ENCODE assay signal across 8 mouse cellular contexts in the genomic region with DNA sequence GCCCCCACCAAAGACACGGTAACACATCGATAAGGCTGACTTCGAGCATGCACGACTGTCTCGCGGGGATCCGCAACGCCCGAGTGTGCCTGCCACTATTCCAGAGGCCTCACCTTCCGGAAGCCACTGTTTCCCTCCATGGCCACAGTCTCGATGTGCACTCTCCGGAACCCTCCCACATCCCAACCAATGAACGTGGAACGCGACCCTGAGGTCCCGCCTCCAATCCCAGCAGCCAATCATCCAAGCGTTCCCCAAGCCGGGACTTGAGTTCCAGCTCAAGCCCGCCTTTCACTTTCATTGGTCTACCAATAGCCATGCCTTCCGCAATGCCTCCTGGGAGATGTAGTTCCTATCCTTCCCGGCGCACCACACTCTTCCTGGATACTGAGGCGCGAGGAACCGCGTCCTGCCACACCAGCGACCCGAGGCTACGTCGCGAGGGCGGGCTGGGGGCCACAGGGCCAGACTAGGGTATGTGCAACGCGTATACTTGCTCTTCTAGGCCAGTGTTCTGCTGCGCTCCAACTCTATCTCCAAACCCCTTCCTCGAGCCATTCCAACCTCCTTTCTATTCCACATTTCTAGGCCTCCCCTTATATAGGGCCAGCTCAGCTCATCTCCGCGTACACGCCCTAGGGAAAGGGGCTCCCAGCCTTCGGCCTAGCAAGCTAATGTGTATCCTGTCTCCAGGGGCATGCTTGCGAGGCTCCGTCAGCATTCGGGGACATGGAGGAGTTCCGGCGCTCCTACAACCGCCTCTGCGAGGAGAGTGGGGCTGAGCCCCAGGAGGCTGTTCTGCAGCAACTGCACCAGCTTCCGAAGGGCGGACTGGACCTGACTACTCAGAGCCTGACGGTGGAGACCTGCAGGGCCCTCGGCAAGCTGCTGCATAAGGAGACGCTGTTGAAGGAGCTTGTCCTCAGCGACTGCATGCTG. TPM values are rescaled to one million over a fixed set of nuclear protein-coding genes. Genes with fewer than 3 reads are reported as not detected.
DNase-seq lines count a peak whose midpoint lies in the region; ATAC-seq and TF ChIP-seq lines count a peak whose summit lies in the region.

A gene (minus strand): TSS at position 159 of the 939 bp plus-strand sequence.
A gene (plus strand): TSS at position 346 of the 939 bp plus-strand sequence.

- peak within 1 kb of the TSS; percentile 93 for H3K27ac ChIP-seq in gastrocnemius, adult 2 months
- H3K27ac ChIP-seq in hindbrain, postnatal 0 days, result peak within 1 kb of the TSS; percentile 75
- peak within 1 kb of the TSS; percentile 86 for H3K27ac ChIP-seq in left cerebral cortex, adult 2 months

- H3K9me3 ChIP-seq in hindbrain, postnatal 0 days (ENCODE audit: low read length), result no peaks in the 10 kb centered on the region

- no peaks in the 10 kb centered on the region for H3K27me3 ChIP-seq in hindbrain, postnatal 0 days (ENCODE audit: insufficient read depth, low read length)

- peak within 1 kb of the TSS; percentile 61 for H3K9ac ChIP-seq in hindbrain, postnatal 0 days (replicated peaks; ENCODE audit: low read length)

- 2% methylated on average over 53 of the region's 53 CpGs for WGBS in hindbrain, postnatal 0 days

- TF ChIP-seq CTCF in gastrocnemius, adult 2 months (IDR thresholded peaks at IDR 0.05), result no peak
- no peak for TF ChIP-seq CTCF in hindbrain, postnatal 0 days (IDR thresholded peaks at IDR 0.05; ENCODE audit: low read depth)
- TF ChIP-seq CTCF in left cerebral cortex, adult 2 months (IDR thresholded peaks at IDR 0.05), result no peak

- peak within 1 kb of the TSS; percentile 96 for H3K4me3 ChIP-seq in gastrocnemius, adult 2 months
- H3K4me3 ChIP-seq in hindbrain, postnatal 0 days (ENCODE audit: low read length), result peak within 1 kb of the TSS; percentile 51
- peak within 1 kb of the TSS; percentile 84 for H3K4me3 ChIP-seq in left cerebral cortex, adult 2 months

- peak; percentile 93 for ATAC-seq in common myeloid progenitor, adult 5-6 weeks (replicated peaks; ENCODE audit: low read depth, poor library complexity, severe bottlenecking)
- ATAC-seq in hindbrain, postnatal 0 days, result peak; percentile 97
- ATAC-seq in megakaryocyte, adult 5-6 weeks (ENCODE audit: poor library complexity, severe bottlenecking), result peak; percentile 96

- H3K4me1 ChIP-seq in hindbrain, postnatal 0 days (ENCODE audit: insufficient read depth, low read length), result peaks cover 16% of the 10 kb centered on the region

- peaks cover 13% of the 10 kb centered on the region for H3K36me3 ChIP-seq in hindbrain, postnatal 0 days (ENCODE audit: insufficient read depth, low read length)

- DNase-seq in ZHBTc4 (ENCODE audit: low read depth, low spot score), result peak; percentile 99
- DNase-seq in gastrocnemius, adult 2 months, result peak; percentile 97
- DNase-seq in hindbrain, postnatal 0 days (ENCODE audit: low spot score), result peak; percentile 99
- peak; percentile 94 to 97 for DNase-seq in left cerebral cortex, adult 2 months (ENCODE audit: extremely low spot score in 1 of 2, low spot score in 2 of 2)
- peak; percentile 98 to 99 for DNase-seq in right cerebral cortex, adult 2 months (ENCODE audit: low spot score in 2 of 2)
- peak; percentile 97 for DNase-seq in urinary bladder, postnatal 14 days (ENCODE audit: low spot score)

- intact Hi-C loops in gastrocnemius, adult 2 months (cut with DNase I), result loop anchor here (2.0 to 5.0 kb wide), 2 partner anchors 89 to 222 kb away; a partner anchor contains a TSS
- intact Hi-C loops in left cerebral cortex, adult 2 months (cut with DNase I), result loop anchor here (2.0 kb wide), 1 partner anchor 89 kb away; a partner anchor contains a TSS

- H3K4me2 ChIP-seq in hindbrain, postnatal 0 days (ENCODE audit: low read depth, low read length), result peak within 1 kb of the TSS; percentile 83

RNA-seq across cellular contexts. Expression of the first gene that starts in this region (rescaled TPM):
- total RNA-seq in common myeloid progenitor, adult 5-6 weeks (2017), result 81.5 and 113 TPM in 2 replicates
- total RNA-seq in gastrocnemius, adult 2 months (2021), result 10 to 100 TPM; 22.1 to 32.3 TPM
- 57.6 and 78.6 TPM in 2 replicates for total RNA-seq in hindbrain, postnatal 0 days (2014; rRNA removed)
- polyA plus RNA-seq in hindbrain, postnatal 0 days (2015; fragmentation: Nextera tagmentation; extraction: Ambion mirVana), result 99.7 and 100 TPM in 2 replicates
- total RNA-seq in left cerebral cortex, adult 2 months (2021), result 10 to 100 TPM; 18.9 to 21.3 TPM
- total RNA-seq in megakaryocyte, adult 5-6 weeks (2015), result 84.6 and 95.8 TPM in 2 replicates
- 67.0 and 71.5 TPM in 2 replicates for total RNA-seq in megakaryocyte, adult 5-6 weeks (2017)

RNA-seq across cellular contexts. Expression of the second gene that starts in this region (rescaled TPM):
- total RNA-seq in common myeloid progenitor, adult 5-6 weeks (2017), result 30.3 and 30.9 TPM in 2 replicates
- total RNA-seq in gastrocnemius, adult 2 months (2021), result 1 to 10 TPM; 3.6 to 4.4 TPM
- total RNA-seq in hindbrain, postnatal 0 days (2014; rRNA removed), result 35.4 and 49.1 TPM in 2 replicates
- polyA plus RNA-seq in hindbrain, postnatal 0 days (2015; fragmentation: Nextera tagmentation; extraction: Ambion mirVana), result 41.7 and 44.3 TPM in 2 replicates
- total RNA-seq in left cerebral cortex, adult 2 months (2021), result 10 to 100 TPM; 61.4 to 62.3 TPM
- total RNA-seq in megakaryocyte, adult 5-6 weeks (2015), result 6.3 and 7.2 TPM in 2 replicates
- 21.0 and 21.6 TPM in 2 replicates for total RNA-seq in megakaryocyte, adult 5-6 weeks (2017)

Comparison
In these comparisons a context has a peak if more than half of its experiments do, and no peak if none do; other contexts are left out.
1. Peak in every context shown above with its lines: DNase-seq, ATAC-seq, H3K4me3 ChIP-seq and H3K27ac ChIP-seq.